Mouse (Mus musculus): ENCODE data around the gene Sytl5.

The Sytl5 gene

DNA sequence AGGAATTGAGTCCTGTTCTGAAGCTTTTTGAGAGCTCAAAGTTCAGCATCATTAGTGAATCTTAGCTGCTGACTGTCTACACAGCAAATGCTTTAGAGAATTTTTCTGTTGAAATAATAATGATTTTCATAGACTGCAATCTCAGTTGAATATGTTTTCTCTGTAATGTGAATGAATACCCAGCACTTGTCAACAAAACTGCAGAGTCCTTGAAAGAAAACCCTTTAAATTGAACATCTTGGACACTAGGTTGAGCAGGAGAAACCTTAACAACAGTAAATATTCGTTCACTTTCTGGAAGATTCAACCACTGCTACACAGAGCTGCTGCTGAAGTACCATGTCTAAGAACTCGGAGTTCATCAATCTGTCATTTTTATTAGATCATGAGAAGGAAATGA, at the start of gene Sytl5:
TSS of gene Sytl5 (plus strand) at position 301 of the 400 bp plus-strand sequence.
- DNase-seq (ENCODE audit: extremely low read depth, low read depth), result no peak

- DNase-seq (ENCODE audit: extremely low read depth, low read depth), result no peak
Measured at GRCm38 (mm10) chrX:9846628-9847027, 38.8 kb upstream of the Sytl5 start, which contains the start of gene Hypm. Gene Hypm, plus strand, starts transcription at chrX:9846928.

DNA sequence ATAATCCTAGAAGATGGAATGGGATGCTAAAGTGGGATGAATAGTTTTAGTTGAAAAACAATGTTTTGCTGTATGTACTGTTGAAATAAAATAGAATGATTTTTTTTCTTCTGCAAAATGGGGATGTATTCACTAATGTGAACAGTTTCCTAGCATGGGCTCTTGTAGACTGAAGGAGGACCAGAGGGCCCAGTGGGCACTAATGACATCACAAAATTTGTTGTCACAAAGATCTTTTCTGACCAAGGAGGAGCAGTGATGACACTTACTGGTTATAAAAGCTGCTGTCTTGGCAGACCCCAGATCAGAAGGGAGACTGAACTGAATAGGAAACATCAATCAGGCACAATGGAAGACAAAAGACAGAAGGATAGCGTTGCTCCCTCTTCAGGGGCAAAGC, 36.0 kb upstream of the Sytl5 start, which contains the start of gene H2al3:
TSS of gene H2al3 (plus strand) at position 301 of the 400 bp plus-strand sequence.
- no peak for DNase-seq (ENCODE audit: extremely low read depth, low read depth)

- no peak for DNase-seq (ENCODE audit: extremely low read depth, low read depth)
Measured at GRCm38 (mm10) chrX:9861859-9862258, 23.6 kb upstream of the Sytl5 start.

DNA sequence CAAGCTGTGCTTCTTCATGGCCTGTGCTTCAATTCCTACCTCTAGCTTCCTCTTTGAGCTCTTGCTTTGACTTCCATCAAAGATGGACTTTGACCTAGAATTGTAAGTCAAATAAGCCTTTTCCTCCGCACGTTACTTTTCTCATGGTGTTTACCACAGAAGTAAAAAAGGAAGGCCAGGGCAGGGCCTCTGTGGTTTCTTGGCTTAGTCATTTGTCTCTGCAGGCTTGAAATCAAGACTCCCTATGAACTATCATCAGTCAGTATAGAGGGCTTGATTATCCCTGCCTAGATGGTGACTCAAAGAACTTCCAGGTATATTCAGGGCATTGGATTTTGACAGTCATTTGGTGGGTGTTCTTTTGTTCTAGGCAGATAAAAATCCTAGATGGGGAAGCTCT, 9.9 kb upstream of the Sytl5 start:
- DNase-seq (ENCODE audit: extremely low read depth, low read depth), result no peak

- no peak for DNase-seq (ENCODE audit: extremely low read depth, low read depth)
Measured at GRCm38 (mm10) chrX:9909572-9909971, 24.1 kb downstream of the Sytl5 start.

DNA sequence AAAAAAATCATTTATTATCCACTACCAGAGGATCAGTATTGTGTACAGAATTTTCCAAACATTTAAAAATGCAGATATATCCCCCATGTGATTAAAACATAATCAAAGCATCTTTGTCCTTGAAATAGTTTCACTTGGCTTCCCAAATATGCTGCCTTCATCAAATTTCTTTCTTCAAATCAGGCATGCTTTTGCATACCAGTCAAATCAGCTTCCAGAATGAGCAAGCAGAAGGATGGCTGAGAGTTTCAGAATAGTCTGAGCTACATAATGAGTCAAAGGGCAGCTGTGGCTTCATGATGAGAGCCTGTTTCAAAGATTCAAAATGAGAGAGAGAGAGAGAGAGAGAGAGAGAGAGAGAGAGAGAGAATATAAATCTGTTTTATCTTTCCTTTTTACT, 48.4 kb downstream of the Sytl5 start:
- no peak for DNase-seq (ENCODE audit: extremely low read depth, low read depth)

GRCm38 (mm10) chrX:9984094-9984669, 98.8 kb downstream of the Sytl5 start:
- no peak for DNase-seq (ENCODE audit: extremely low read depth, low read depth)

- DNase-seq (ENCODE audit: extremely low read depth, low read depth), result no peak
Measured at GRCm38 (mm10) chrX:10000718-10001117, 115.3 kb downstream of the Sytl5 start.

- no peak for DNase-seq (ENCODE audit: extremely low read depth, low read depth)
Measured at GRCm38 (mm10) chrX:10005946-10006345, 120.5 kb downstream of the Sytl5 start.

- no peak for DNase-seq (ENCODE audit: extremely low read depth, low read depth)
Measured at GRCm38 (mm10) chrX:10007675-10008270, 122.4 kb downstream of the Sytl5 start.

- no peak for DNase-seq (ENCODE audit: extremely low read depth, low read depth)
Measured at GRCm38 (mm10) chrX:10010202-10010601, 124.8 kb downstream of the Sytl5 start.

DNA sequence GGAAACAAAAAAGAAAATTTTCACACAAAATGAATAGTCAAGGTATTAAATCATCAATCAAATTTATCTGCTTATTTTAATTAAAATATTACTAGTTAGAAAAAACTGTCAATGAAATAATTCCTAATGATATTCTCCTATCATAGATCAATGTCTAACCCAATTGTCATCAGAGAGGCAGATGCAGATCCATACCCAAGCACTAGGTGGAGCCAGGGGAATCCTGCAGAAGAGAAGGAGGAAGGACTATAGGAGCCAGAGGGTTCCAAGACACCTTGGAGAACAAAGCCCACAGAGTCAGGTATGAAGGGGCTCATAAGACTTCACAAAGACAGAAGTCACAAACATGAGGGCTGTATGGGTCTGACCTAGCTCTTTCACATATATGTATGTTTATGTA, 149.2 kb downstream of the Sytl5 start:
- DNase-seq (ENCODE audit: extremely low read depth, low read depth), result no peak

All from MEL-GATA-1-ER (cell line).